In the genomic region with DNA sequence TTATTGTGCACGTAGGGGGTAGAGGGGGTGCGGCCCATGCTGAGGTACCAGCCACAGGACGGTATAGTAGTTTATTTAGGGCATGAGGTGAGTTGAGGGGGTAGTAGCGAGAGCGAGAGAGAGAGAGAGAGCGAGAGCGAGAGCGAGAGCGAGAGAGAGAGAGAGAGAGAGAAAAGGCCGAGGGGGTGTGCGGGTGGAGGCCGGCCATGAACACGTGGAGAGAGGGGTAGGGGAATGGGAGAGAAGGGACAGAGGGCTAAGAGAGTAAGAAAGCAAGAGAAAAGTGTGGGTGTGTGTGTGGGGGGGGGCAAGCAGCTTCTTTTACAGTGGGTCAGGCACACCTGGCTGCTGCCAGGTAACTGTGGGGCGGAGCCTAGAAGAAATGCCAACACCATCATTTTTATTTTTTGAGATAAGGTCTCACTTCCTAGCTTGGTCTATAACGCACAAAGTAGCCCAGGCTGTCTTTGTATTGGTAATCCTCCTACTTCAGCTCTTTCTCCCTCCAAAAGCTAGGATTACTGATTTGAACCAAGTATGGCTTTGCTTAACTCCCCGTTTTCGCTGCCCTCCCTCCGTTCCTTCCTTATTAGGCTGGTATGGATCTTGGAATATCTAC, we compare ENCODE assay signal across 8 mouse cellular contexts. TPM values are rescaled to one million over a fixed set of nuclear protein-coding genes. Genes with fewer than 3 reads are reported as not detected.
DNase-seq lines count a peak whose midpoint lies in the region; ATAC-seq and TF ChIP-seq lines count a peak whose summit lies in the region.

No protein-coding gene starts in this region.

- TF ChIP-seq CTCF in ES-Bruce4 (IDR thresholded peaks at IDR 0.05; ENCODE audit: low read depth, low read length) = no peak
- no peak for TF ChIP-seq CTCF in liver, postnatal 0 days (IDR thresholded peaks at IDR 0.05; ENCODE audit: low read depth)

- 19% methylated on average over 18 of the region's 18 CpGs for WGBS in heart, embryonic 12.5 days
- WGBS in forebrain, embryonic 14.5 days = 31% methylated on average over 18 of the region's 18 CpGs
- 49% methylated on average over 18 of the region's 18 CpGs for WGBS in liver, postnatal 0 days (ENCODE audit: insufficient replicate concordance)

- peak overlapping the region; percentile 71 for H3K4me3 ChIP-seq in heart, embryonic 12.5 days
- H3K4me3 ChIP-seq in ES-Bruce4 (ENCODE audit: low read depth, low read length) = peak overlapping the region; percentile 93
- peak overlapping the region; percentile 73 for H3K4me3 ChIP-seq in forebrain, embryonic 14.5 days (ENCODE audit: low read depth, low read length)
- peak overlapping the region; percentile 91 for H3K4me3 ChIP-seq in liver, postnatal 0 days (ENCODE audit: low read depth, low read length)

- no peak for DNase-seq in heart, postnatal 4 days
- DNase-seq in forebrain, embryonic 14.5 days (ENCODE audit: low spot score) = no peak
- peak; percentile 25 for DNase-seq in liver, postnatal 0 days
- DNase-seq in urinary bladder, postnatal 14 days (ENCODE audit: low spot score) = no peak
- no peak for DNase-seq in spleen, postnatal 36 days (ENCODE audit: low spot score in 2 of 2)

- no peaks in the 10 kb centered on the region for H3K9me3 ChIP-seq in heart, embryonic 12.5 days (replicated peaks)
- no peaks in the 10 kb centered on the region for H3K9me3 ChIP-seq in ES-Bruce4 (replicated peaks; ENCODE audit: control insufficient read depth, insufficient read depth, low read length, poor library complexity, severe bottlenecking)
- H3K9me3 ChIP-seq in forebrain, embryonic 14.5 days (replicated peaks; ENCODE audit: control insufficient read depth, low read length) = no peaks in the 10 kb centered on the region
- H3K9me3 ChIP-seq in liver, postnatal 0 days (ENCODE audit: low read length) = no peaks in the 10 kb centered on the region

- no peak for TF ChIP-seq EP300 in ES-Bruce4 (IDR thresholded peaks at IDR 0.05; ENCODE audit: insufficient read depth, low read depth, low read length)
- TF ChIP-seq EP300 in liver, postnatal 0 days (IDR thresholded peaks at IDR 0.05; ENCODE audit: low read depth) = no peak

- H3K27ac ChIP-seq in heart, embryonic 12.5 days (ENCODE audit: poor library complexity, severe bottlenecking) = peak overlapping the region; percentile 76
- peak overlapping the region; percentile 95 for H3K27ac ChIP-seq in ES-Bruce4 (ENCODE audit: insufficient read depth, low read length)
- H3K27ac ChIP-seq in forebrain, embryonic 14.5 days (ENCODE audit: low read depth, low read length) = no peak overlapping the region
- H3K27ac ChIP-seq in liver, postnatal 0 days (ENCODE audit: low read depth) = peak overlapping the region; percentile 78

- H3K9ac ChIP-seq in heart, embryonic 12.5 days = peak overlapping the region; percentile 44
- H3K9ac ChIP-seq in ES-Bruce4 (ENCODE audit: low read depth, poor library complexity, severe bottlenecking) = peak overlapping the region; percentile 85
- H3K9ac ChIP-seq in forebrain, embryonic 14.5 days (ENCODE audit: low read length) = peak overlapping the region; percentile 17; the same call in 1 of the 2 replicates
- peak overlapping the region; percentile 28 for H3K9ac ChIP-seq in liver, postnatal 0 days (replicated peaks)

- peaks cover 34% of the 10 kb centered on the region for H3K4me1 ChIP-seq in heart, embryonic 12.5 days (replicated peaks)
- peaks cover 8% of the 10 kb centered on the region for H3K4me1 ChIP-seq in ES-Bruce4 (ENCODE audit: control insufficient read depth, insufficient read depth, low read length)
- H3K4me1 ChIP-seq in forebrain, embryonic 14.5 days (ENCODE audit: control insufficient read depth, insufficient read depth, low read length) = peaks cover 14% of the 10 kb centered on the region
- peaks cover 32% of the 10 kb centered on the region for H3K4me1 ChIP-seq in liver, postnatal 0 days (ENCODE audit: insufficient read depth)

- H3K4me2 ChIP-seq in heart, embryonic 12.5 days = peak overlapping the region; percentile 91
- H3K4me2 ChIP-seq in forebrain, embryonic 14.5 days (ENCODE audit: low read length) = peak overlapping the region; percentile 97
- peak overlapping the region; percentile 70 for H3K4me2 ChIP-seq in liver, postnatal 0 days (ENCODE audit: low read depth, low read length)

- no peak for TF ChIP-seq POLR2A in ES-Bruce4 (IDR thresholded peaks at IDR 0.05; ENCODE audit: insufficient read depth, low read length)

- peaks cover 11% of the 10 kb centered on the region for H3K36me3 ChIP-seq in heart, embryonic 12.5 days
- H3K36me3 ChIP-seq in ES-Bruce4 (ENCODE audit: control insufficient read depth, insufficient read depth, low read length, poor library complexity, severe bottlenecking) = peaks cover 9% of the 10 kb centered on the region; the same call in 1 of the 2 replicates
- H3K36me3 ChIP-seq in forebrain, embryonic 14.5 days (ENCODE audit: control insufficient read depth, insufficient read depth, low read length) = peaks cover 9% of the 10 kb centered on the region
- H3K36me3 ChIP-seq in liver, postnatal 0 days (replicated peaks; ENCODE audit: insufficient read depth, low read length) = peaks cover 8% of the 10 kb centered on the region; the same call in 1 of the 2 replicates

- ATAC-seq in heart, embryonic 12.5 days (ENCODE audit: insufficient number of reproducible peaks, low FRiP score) = no peak
- no peak for ATAC-seq in forebrain, embryonic 14.5 days
- no peak for ATAC-seq in liver, postnatal 0 days
- no peak for ATAC-seq in monocyte, adult 5-6 weeks (replicated peaks; ENCODE audit: insufficient number of reproducible peaks, low FRiP score, low TSS enrichment, poor library complexity, severe bottlenecking)

- H3K27me3 ChIP-seq in heart, embryonic 12.5 days (replicated peaks) = no peaks in the 10 kb centered on the region
- no peaks in the 10 kb centered on the region for H3K27me3 ChIP-seq in ES-Bruce4 (ENCODE audit: control insufficient read depth, insufficient read depth, low read length, poor library complexity, severe bottlenecking)
- no peaks in the 10 kb centered on the region for H3K27me3 ChIP-seq in forebrain, embryonic 14.5 days (replicated peaks; ENCODE audit: control insufficient read depth, insufficient read depth, low read length)
- H3K27me3 ChIP-seq in liver, postnatal 0 days (ENCODE audit: insufficient read depth, low read length) = no peaks in the 10 kb centered on the region

RNA-seq across cellular contexts. Expression of gene H2afj, which starts 0.5 kb away (rescaled TPM):
- 85.2 and 86.2 TPM in 2 replicates for polyA plus RNA-seq in heart, embryonic 12.5 days (2016; fragmentation: Nextera tagmentation; extraction: Ambion mirVana)
- total RNA-seq in heart, postnatal 4 days (2021) = 10 to 100 TPM; 28.1 to 33.6 TPM
- 34.3 and 45.0 TPM in 2 replicates for polyA plus RNA-seq in ES-Bruce4 (2011; ENCODE audit: insufficient read depth, insufficient read length, low read depth, missing spikeins)
- 97.3 and 108 TPM in 2 replicates for polyA plus RNA-seq in forebrain, embryonic 14.5 days (2014; fragmentation: Nextera tagmentation; extraction: Ambion mirVana)
- polyA plus RNA-seq in liver, postnatal 0 days (2015; fragmentation: Nextera tagmentation; extraction: Ambion mirVana) = 147 and 152 TPM in 2 replicates
- 54.2 to 78.4 TPM (median 59.5 TPM) in 3 replicates for total RNA-seq in monocyte, adult 5-6 weeks (2017)

RNA-seq across cellular contexts. Expression of gene Hist4h4, which starts 3.3 kb away (rescaled TPM):
- 0.41 and 0.45 TPM in 2 replicates for polyA plus RNA-seq in heart, embryonic 12.5 days (2016; fragmentation: Nextera tagmentation; extraction: Ambion mirVana)
- total RNA-seq in heart, postnatal 4 days (2021) = 10 to 100 TPM; 32.8 to 34.4 TPM
- polyA plus RNA-seq in ES-Bruce4 (2011; ENCODE audit: insufficient read depth, insufficient read length, low read depth, missing spikeins) = 0.46 and 0.63 TPM in 2 replicates
- 0.61 and 1.5 TPM in 2 replicates for polyA plus RNA-seq in forebrain, embryonic 14.5 days (2014; fragmentation: Nextera tagmentation; extraction: Ambion mirVana)
- 1.1 and 1.4 TPM in 2 replicates for polyA plus RNA-seq in liver, postnatal 0 days (2015; fragmentation: Nextera tagmentation; extraction: Ambion mirVana)
- total RNA-seq in monocyte, adult 5-6 weeks (2017) = 2.3 to 11.2 TPM (median 4.9 TPM) in 3 replicates

RNA-seq across cellular contexts. Expression of gene BC049715, which starts 19.9 kb away (rescaled TPM):
- polyA plus RNA-seq in heart, embryonic 12.5 days (2016; fragmentation: Nextera tagmentation; extraction: Ambion mirVana) = 1.5 and 2.0 TPM in 2 replicates
- 1 to 10 TPM; 2.1 to 2.5 TPM for total RNA-seq in heart, postnatal 4 days (2021)
- 0.25 and 0.49 TPM in 2 replicates for polyA plus RNA-seq in ES-Bruce4 (2011; ENCODE audit: insufficient read depth, insufficient read length, low read depth, missing spikeins)
- polyA plus RNA-seq in forebrain, embryonic 14.5 days (2014; fragmentation: Nextera tagmentation; extraction: Ambion mirVana) = 0.86 and 1.2 TPM in 2 replicates
- 0.44 and 0.99 TPM in 2 replicates for polyA plus RNA-seq in liver, postnatal 0 days (2015; fragmentation: Nextera tagmentation; extraction: Ambion mirVana)
- 0.96 to 3.7 TPM (median 2.5 TPM) in 3 replicates for total RNA-seq in monocyte, adult 5-6 weeks (2017)

RNA-seq across cellular contexts. Expression of gene Wbp11, which starts 20.5 kb away (rescaled TPM):
- polyA plus RNA-seq in heart, embryonic 12.5 days (2016; fragmentation: Nextera tagmentation; extraction: Ambion mirVana) = 90.5 and 91.8 TPM in 2 replicates
- 10 to 100 TPM; 89.9 to 90.8 TPM for total RNA-seq in heart, postnatal 4 days (2021)
- 151 and 164 TPM in 2 replicates for polyA plus RNA-seq in ES-Bruce4 (2011; ENCODE audit: insufficient read depth, insufficient read length, low read depth, missing spikeins)
- 65.3 and 76.5 TPM in 2 replicates for polyA plus RNA-seq in forebrain, embryonic 14.5 days (2014; fragmentation: Nextera tagmentation; extraction: Ambion mirVana)
- 32.8 and 33.8 TPM in 2 replicates for polyA plus RNA-seq in liver, postnatal 0 days (2015; fragmentation: Nextera tagmentation; extraction: Ambion mirVana)
- total RNA-seq in monocyte, adult 5-6 weeks (2017) = 46.3 to 120 TPM (median 81.0 TPM) in 3 replicates

RNA-seq across cellular contexts. Expression of gene Gucy2c, which starts 25.9 kb away (rescaled TPM):
- polyA plus RNA-seq in heart, embryonic 12.5 days (2016; fragmentation: Nextera tagmentation; extraction: Ambion mirVana) = 0.06 TPM in 1 of 2 replicates, not detected in the other
- total RNA-seq in heart, postnatal 4 days (2021) = not detected
- not detected in 2 replicates for polyA plus RNA-seq in ES-Bruce4 (2011; ENCODE audit: insufficient read depth, insufficient read length, low read depth, missing spikeins)
- 0.12 and 0.18 TPM in 2 replicates for polyA plus RNA-seq in forebrain, embryonic 14.5 days (2014; fragmentation: Nextera tagmentation; extraction: Ambion mirVana)
- polyA plus RNA-seq in liver, postnatal 0 days (2015; fragmentation: Nextera tagmentation; extraction: Ambion mirVana) = 0.57 and 0.99 TPM in 2 replicates
- 0.10 to 1.1 TPM in 2 of 3 replicates, not detected in the other for total RNA-seq in monocyte, adult 5-6 weeks (2017)

Comparison
In these comparisons a context has a peak if more than half of its experiments do, and no peak if none do; other contexts are left out.
1. H3K9ac ChIP-seq: peak in every context shown above with its lines; median percentile 85 in ES-Bruce4; 44 in heart, embryonic 12.5 days; 28 in liver, postnatal 0 days; 17 in forebrain, embryonic 14.5 days.